Mouse (Mus musculus) forebrain, embryonic 12.5 days (tissue): Measurements from ENCODE around the gene Gps1. TPM values are rescaled to one million over a fixed set of nuclear protein-coding genes. Genes with fewer than 3 reads are reported as not detected.
"Not testable (repeated sequence)": the region's sequence is repeated elsewhere in the genome, so short reads cannot be mapped to it uniquely, and the experiment has no call there.

Source experiments
- ATAC-seq: fragments of 200-750 bp; cut with Nextera tagmentation; 2 replicates; pipeline ENCODE4 v1.8.0; 2017; ENCODE audit warnings: moderate TSS enrichment; ENCODE audit not compliant: low FRiP score
- H3K27ac ChIP-seq: fragments of 300-500 bp; sonication (generic); 2 replicates; pipeline ENCODE4 v1.5.1; 2016; ENCODE audit warnings: mild to moderate bottlenecking
- H3K27me3 ChIP-seq: fragments of 300-500 bp; sonication (generic); 2 replicates; pipeline ENCODE4 v1.6.1; 2016; ENCODE audit warnings: mild to moderate bottlenecking
- H3K36me3 ChIP-seq: fragments of 300-500 bp; sonication (generic); replicated peaks from 2 replicates; pipeline ENCODE4 v1.6.1; 2016; ENCODE audit warnings: mild to moderate bottlenecking
- H3K4me1 ChIP-seq: fragments of 300-500 bp; sonication (generic); 2 replicates; pipeline ENCODE4 v1.6.1; 2016
- H3K4me2 ChIP-seq: fragments of 300-500 bp; sonication (generic); 2 replicates; pipeline ENCODE4 v1.6.1; 2016; ENCODE audit warnings: mild to moderate bottlenecking, moderate library complexity
- H3K4me3 ChIP-seq: fragments of 300-500 bp; sonication (generic); replicated peaks from 2 replicates; pipeline ENCODE4 v1.5.1; 2016; ENCODE audit warnings: mild to moderate bottlenecking
- H3K9ac ChIP-seq: fragments of 300-500 bp; sonication (generic); 2 replicates; pipeline ENCODE4 v1.6.1; 2016; ENCODE audit warnings: mild to moderate bottlenecking
- H3K9me3 ChIP-seq: fragments of 300-500 bp; sonication (generic); 2 replicates; pipeline ENCODE4 v1.6.1; 2016
- WGBS: fragments of 180-500 bp; shearing (Covaris S2); methylation state at CpG from one replicate; pipeline ENCODE4 v1.1.7; 2016; 5-methylcytosine and 5-hydroxymethylcytosine counted together
- polyA plus RNA-seq: library from polyadenylated mRNA; unstranded; fragments of >200 nt; fragmentation: Nextera tagmentation; extraction: Ambion mirVana; gene quantifications from 2 replicates; pipeline ENCODE4 v1.2.1, GENCODE M21; 2016

Gps1 gene
- polyA plus RNA-seq, 1 experiment from 2014 or later, result 247 TPM

DNA sequence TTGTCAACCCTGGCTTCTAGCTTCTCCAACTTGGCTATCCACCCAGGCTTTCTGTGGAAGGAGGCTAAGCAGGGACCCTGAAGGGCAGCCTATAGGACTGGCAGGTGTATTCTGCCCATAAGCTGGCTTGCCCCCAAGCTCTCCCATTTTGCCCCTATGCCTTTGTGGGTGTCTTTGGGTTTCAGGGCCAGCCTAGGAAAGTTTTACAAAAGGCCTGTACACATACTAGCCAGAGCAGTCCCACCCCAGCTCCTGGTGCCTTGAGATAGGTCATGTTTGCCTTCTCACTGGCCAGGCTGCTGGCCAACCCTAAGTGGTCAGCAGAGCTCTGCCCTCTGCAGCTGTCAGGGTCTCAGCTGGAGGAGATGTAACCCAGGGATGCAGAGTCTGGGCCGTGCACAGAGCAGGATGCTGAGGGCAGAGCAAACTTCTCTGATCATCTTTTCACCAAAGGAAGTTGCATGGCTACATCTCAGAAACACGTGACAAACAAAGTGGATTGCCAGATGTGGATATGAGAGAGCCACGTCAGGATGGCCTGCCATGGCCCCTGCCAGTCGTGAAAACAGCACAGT lies 41.3 kb downstream of the Gps1 start:
- H3K27ac ChIP-seq, result peak overlapping the region; percentile 99
- peak overlapping the region; percentile 98 for H3K4me2 ChIP-seq
- H3K27me3 ChIP-seq, result no peaks in the 10 kb centered on the region
- H3K9ac ChIP-seq, result peak overlapping the region; percentile 96
- H3K4me1 ChIP-seq, result peaks cover 51% of the 10 kb centered on the region
- H3K36me3 ChIP-seq, result peaks cover 20% of the 10 kb centered on the region
- H3K9me3 ChIP-seq, result no peaks in the 10 kb centered on the region
- ATAC-seq, result no peak
- WGBS, result 48% methylated on average over 4 of the region's 4 CpGs
- peak overlapping the region; percentile 90 for H3K4me3 ChIP-seq

DNA sequence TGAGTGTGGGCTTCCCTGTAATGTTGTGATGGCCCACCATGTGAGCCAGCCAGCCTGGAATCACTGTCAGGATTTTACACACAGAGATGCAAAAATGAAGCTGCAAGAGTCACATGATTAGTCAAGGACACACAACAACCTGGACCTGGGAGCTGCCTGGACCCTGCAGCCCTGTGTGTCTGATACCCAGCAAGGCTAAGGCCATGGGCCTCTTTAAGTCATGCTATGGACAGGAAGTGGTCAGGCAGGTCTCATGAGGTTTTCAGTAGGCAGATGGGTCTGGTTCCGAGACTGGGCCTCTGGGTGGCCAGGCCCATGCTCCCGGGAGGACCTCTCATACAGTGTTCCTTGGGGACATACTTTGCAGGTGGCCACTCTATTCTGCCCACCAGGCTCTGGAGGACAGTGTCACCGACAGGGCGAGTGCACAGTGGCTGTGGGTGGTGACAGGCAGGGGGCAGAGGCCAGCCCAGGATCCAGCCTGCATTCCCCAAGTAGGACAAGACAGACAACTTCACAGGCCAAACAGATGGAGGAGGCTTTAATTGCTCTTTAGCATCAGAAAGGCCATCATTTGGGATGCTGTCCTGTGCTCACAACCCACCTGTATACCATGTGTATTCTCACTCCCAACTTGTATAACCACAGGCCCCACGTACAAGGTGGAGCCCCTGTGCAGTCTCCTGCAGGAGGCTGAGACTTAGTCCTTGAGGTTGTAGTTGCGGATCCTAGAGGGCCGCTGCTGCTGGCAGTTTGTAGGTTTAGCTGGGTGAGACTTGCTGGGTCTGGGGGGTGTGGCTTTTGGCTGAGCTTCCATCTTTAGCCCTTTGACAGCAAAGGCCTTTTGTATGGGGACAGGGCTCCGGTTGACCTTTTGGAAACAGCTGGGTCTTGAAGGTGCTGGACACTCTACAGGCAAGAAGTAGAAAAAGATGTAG lies 42.2 kb downstream of the Gps1 start:
- Histone ChIP-seq H3K9ac (0 out of 2 replicates have a peak overlapping the region, but pooled peaks have one; percentile 96), H3K4me1 (peaks cover 42% of the 10 kb centered on the region), H3K27me3 (no peaks in the 10 kb centered on the region), H3K4me2 (no peak overlapping the region; the same call in 1 of the 2 replicates), H3K36me3 (peaks cover 11% of the 10 kb centered on the region), H3K9me3 (no peaks in the 10 kb centered on the region), H3K27ac (peak overlapping the region; percentile 99), H3K4me3 (no peak overlapping the region)
- 80% methylated on average over 8 of the region's 8 CpGs for whole genome bisulfite sequencing
- ATAC-seq, result no peak

DNA sequence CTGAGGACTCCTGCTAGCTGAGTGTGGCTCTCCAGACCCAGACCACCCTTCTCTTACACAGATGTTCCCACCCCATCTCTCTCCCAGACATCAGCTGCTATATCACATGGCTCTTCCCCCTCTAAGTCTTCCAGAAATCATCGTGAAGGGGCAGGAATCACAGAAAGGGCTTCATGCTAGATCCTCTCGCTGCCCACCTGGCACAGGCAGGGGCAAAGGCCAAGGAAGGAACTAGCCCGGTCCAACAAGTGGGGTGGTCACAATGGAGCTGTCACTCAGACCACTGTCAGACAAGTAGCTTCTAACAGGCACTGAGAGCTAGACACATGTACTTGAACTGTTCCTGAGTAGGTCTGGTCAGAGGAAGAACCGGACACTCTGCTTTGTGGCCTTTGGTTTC lies 44.3 kb downstream of the Gps1 start:
- no peaks in the 10 kb centered on the region for H3K36me3 ChIP-seq
- H3K27ac ChIP-seq, result no peak overlapping the region
- 80% methylated on average over 4 of the region's 4 CpGs for WGBS
- no peaks in the 10 kb centered on the region for H3K27me3 ChIP-seq
- no peaks in the 10 kb centered on the region for H3K9me3 ChIP-seq
- no peak overlapping the region for H3K4me3 ChIP-seq
- H3K4me2 ChIP-seq, result no peak overlapping the region
- H3K4me1 ChIP-seq, result peaks cover 28% of the 10 kb centered on the region
- no peak overlapping the region for H3K9ac ChIP-seq
- ATAC-seq, result no peak

DNA sequence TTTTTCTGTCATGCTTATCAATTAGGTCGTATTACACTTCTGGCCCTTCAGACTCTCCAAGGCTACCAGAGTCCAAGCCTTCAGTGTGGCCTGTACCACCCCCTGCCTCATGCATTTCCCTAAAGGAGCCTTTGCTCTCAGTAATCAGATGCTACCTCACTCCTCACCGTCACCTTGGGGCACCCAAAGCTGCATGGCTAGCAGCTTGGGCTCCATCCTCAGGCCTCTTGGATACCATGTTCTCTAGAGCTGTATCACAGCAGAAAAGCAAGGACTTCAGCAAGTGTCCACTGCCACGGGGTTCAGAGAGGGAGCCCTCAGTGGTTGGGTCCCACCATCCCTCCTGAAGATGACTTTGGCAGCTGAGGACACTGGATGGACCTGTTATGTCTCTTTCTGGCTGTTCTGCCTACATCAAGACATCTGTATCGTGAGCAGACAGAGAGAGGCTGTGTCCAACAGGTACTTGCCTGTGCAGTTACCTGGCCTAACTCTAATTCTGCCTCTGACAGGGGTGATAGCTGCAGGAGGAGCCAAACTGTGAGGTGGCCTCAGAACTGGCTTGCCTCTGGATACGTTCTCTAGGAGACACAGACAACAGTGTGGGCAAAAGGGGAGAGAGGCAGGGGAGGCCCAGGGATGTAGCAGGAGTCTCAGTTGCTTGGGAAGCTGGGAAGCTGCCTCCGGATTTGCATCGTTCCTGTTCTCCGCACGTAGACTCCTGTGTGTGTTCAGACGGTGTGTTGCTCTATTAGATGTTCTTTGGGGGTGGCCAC lies 45.9 kb downstream of the Gps1 start:
- Histone ChIP-seq H3K4me3 (no peak overlapping the region), H3K36me3 (no peaks in the 10 kb centered on the region), H3K27ac (no peak overlapping the region), H3K9ac (no peak overlapping the region), H3K4me2 (no peak overlapping the region), H3K9me3 (no peaks in the 10 kb centered on the region), H3K27me3 (no peaks in the 10 kb centered on the region), H3K4me1 (peaks cover 41% of the 10 kb centered on the region)
- 86% methylated on average over 10 of the region's 10 CpGs for WGBS
- ATAC-seq, result no peak

DNA sequence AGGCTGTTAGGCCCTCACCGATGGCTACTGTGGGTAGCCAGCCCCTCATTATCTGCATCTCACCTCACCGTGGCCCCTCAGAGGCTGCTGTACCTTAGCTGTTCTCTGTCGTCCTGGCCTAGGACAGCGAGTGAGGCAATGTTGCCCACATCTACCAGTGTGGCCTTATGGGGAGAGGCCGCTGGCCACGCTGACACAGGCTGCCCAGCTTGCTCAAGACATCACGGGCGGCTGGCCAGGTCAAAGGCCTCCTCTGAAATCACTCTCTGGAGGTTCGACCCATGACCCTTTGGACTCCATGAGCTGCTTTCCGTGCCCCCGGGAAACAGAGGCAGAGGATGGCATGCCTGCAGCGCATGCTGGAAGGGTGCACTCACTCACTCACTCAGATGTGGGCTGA lies 46.6 kb downstream of the Gps1 start:
- WGBS, result 88% methylated on average over 12 of the region's 12 CpGs
- H3K4me3 ChIP-seq, result no peak overlapping the region
- H3K36me3 ChIP-seq, result no peaks in the 10 kb centered on the region
- H3K4me2 ChIP-seq, result no peak overlapping the region
- no peak overlapping the region for H3K9ac ChIP-seq
- no peak overlapping the region for H3K27ac ChIP-seq
- H3K9me3 ChIP-seq, result no peaks in the 10 kb centered on the region
- ATAC-seq, result no peak
- H3K4me1 ChIP-seq, result peaks cover 34% of the 10 kb centered on the region
- no peaks in the 10 kb centered on the region for H3K27me3 ChIP-seq

DNA sequence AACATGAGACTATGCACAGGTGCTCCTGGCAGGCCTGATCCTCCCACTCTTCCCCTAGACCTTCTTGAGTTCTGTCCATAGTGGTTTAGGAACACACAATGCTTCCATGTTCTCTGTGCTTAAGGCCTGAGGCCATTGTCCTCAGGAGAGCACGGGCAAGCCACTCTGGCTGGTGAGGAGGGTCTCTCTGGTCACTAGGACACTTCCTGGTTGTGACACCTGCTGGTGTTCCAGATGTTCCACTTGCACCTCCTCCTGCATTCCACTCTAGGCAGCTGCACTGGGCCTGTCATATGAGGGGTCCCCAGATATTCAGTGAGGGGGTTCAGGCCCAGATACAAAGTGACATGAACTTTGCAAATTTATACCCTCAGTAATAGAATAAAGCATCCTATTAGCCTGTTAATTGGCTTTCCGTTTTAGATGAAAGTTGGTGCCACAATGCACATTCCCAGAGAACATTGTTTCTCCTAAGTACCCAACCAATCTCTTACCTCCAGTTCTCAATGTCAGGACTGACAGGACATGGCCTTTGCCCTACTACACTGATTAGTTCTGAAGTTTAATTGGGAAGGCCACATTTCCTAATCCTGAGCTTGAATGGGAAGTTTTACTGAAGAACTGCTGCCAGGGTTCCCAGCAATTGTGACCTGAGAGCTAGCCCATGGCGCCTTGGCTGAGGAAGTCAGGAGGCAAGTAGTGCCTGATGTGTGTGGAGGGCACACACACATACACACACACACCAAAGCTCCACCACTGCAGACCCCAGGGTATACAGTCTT lies 47.8 kb downstream of the Gps1 start:
- no peak for ATAC-seq
- 60% methylated on average over 3 of the region's 3 CpGs for WGBS
- H3K27ac ChIP-seq, result no peak overlapping the region

DNA sequence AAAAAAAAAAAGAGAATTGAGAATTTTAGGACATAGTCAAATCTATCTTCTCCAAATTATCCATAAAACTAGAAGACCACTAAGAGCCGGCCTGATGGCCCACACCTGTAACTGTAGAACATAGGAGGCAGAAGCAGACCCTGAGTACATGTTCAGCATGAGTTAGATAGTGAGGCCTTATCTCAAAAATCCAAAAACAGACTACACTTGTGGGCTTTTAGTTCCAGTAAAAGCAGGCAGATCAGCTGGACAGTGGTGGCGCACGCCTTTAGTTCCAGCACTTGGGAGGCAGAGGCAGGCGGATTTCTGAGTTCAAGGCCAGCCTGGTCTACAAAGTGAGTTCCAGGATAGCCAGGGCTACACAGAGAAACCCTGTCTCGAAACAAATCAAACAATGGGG lies 48.9 kb downstream of the Gps1 start:
- H3K9ac ChIP-seq, H3K27me3 ChIP-seq, ATAC-seq, H3K4me2 ChIP-seq, H3K9me3 ChIP-seq, H3K36me3 ChIP-seq, H3K4me3 ChIP-seq: not testable (repeated sequence)
- 90% methylated on average over 5 of the region's 5 CpGs for WGBS
- H3K4me1 ChIP-seq, result peaks cover 22% of the 10 kb centered on the region
- peak overlapping the region; percentile 85 for H3K27ac ChIP-seq

More for the DNA sequence above, 47.8 kb downstream of the Gps1 start:
- Histone ChIP-seq H3K27me3 (no peaks in the 10 kb centered on the region), H3K4me3 (no peak overlapping the region), H3K9ac (no peak overlapping the region), H3K4me2 (no peak overlapping the region), H3K36me3 (no peaks in the 10 kb centered on the region), H3K4me1 (peaks cover 24% of the 10 kb centered on the region), H3K9me3 (no peaks in the 10 kb centered on the region)

DNA sequence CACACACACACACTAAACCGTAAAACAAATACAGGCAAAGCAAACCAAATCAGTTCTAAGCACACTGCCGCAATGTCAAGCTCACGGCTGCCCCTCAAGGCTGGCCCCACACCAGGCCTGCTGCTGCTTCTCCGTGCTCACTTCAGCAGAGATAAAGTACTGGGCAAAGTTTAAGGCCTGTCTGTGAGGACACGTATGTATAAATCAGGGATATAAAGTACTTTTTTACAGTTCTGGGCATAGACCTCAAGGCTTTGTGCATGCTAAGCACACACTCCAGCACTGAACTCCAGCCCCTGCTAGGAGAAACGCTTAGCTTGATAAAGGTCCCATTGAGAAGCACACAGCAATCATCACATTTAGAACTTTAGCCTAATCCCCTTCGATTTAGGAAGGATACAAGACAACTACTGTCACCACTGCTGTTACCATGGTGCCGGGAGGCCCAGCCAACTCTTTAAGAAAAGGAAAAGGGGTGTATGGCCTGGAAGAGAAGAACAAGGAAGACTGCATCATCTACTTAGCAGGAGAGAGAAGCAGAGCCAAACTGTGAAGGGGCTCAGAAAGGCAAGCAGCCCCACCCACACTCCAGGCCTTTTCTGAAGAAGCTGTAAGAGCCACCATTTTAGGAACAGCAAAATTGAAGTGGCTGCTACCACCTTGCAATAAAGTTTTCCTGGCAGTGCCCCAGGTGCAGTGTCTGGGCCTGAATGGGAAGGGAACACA lies 49.6 kb downstream of the Gps1 start:
- Histone ChIP-seq H3K36me3 (no peaks in the 10 kb centered on the region), H3K4me2 (no peak overlapping the region), H3K27ac (peak overlapping the region; percentile 85), H3K4me3 (no peak overlapping the region), H3K9ac (no peak overlapping the region; the same call in 1 of the 2 replicates), H3K27me3 (no peaks in the 10 kb centered on the region), H3K9me3 (no peaks in the 10 kb centered on the region), H3K4me1 (peaks cover 22% of the 10 kb centered on the region)
- 25% methylated on average over 8 of the region's 8 CpGs for WGBS
- peak; percentile 79 for ATAC-seq

Other genes with a start within 250 kb of the Gps1 start
- 209 and 214 TPM in 2 replicates for gene Mcrip1, start 234.5 kb upstream of the Gps1 start, polyA plus RNA-seq
- gene Ppp1r27, start 233.1 kb upstream of the Gps1 start, polyA plus RNA-seq, result not detected in 2 replicates
- gene P4hb, start 211.0 kb upstream of the Gps1 start, polyA plus RNA-seq, result 334 and 362 TPM in 2 replicates
- gene Arhgdia, start 202.6 kb upstream of the Gps1 start, polyA plus RNA-seq, result 496 and 513 TPM in 2 replicates
- gene Alyref, start 185.9 kb upstream of the Gps1 start, polyA plus RNA-seq, result 561 and 697 TPM in 2 replicates
- gene Anapc11, start 185.9 kb upstream of the Gps1 start, polyA plus RNA-seq, result 179 and 186 TPM in 2 replicates
- 0.40 TPM in 1 of 2 replicates, not detected in the other for gene Npb, start 175.8 kb upstream of the Gps1 start, polyA plus RNA-seq
- 139 and 142 TPM in 2 replicates for gene Pcyt2, start 166.3 kb upstream of the Gps1 start, polyA plus RNA-seq
- gene Sirt7, start 159.0 kb upstream of the Gps1 start, polyA plus RNA-seq, result 43.1 and 43.3 TPM in 2 replicates
- 30.9 and 32.9 TPM in 2 replicates for gene Mafg, start 150.7 kb upstream of the Gps1 start, polyA plus RNA-seq
- gene Pycr1, start 140.5 kb upstream of the Gps1 start, polyA plus RNA-seq, result 32.5 and 32.8 TPM in 2 replicates
- gene Myadml2, start 136.1 kb upstream of the Gps1 start, polyA plus RNA-seq, result not detected in 2 replicates
- gene Notum, start 123.1 kb upstream of the Gps1 start, polyA plus RNA-seq, result 0.13 and 0.49 TPM in 2 replicates
- gene Aspscr1, start 111.3 kb upstream of the Gps1 start, polyA plus RNA-seq, result 132 and 145 TPM in 2 replicates
- gene Cenpx, start 70.5 kb upstream of the Gps1 start, polyA plus RNA-seq, result 125 and 127 TPM in 2 replicates
- 73.8 and 74.7 TPM in 2 replicates for gene Lrrc45, start 70.3 kb upstream of the Gps1 start, polyA plus RNA-seq
- 48.3 and 48.5 TPM in 2 replicates for gene Rac3, start 62.8 kb upstream of the Gps1 start, polyA plus RNA-seq
- gene Dcxr, start 57.0 kb upstream of the Gps1 start, polyA plus RNA-seq, result 9.1 and 9.2 TPM in 2 replicates
- gene Cbr2, start 52.2 kb upstream of the Gps1 start, polyA plus RNA-seq, result 0.67 and 0.95 TPM in 2 replicates
- 5.2 and 6.1 TPM in 2 replicates for gene Hmga1b, start 21.5 kb upstream of the Gps1 start, polyA plus RNA-seq
- 58.1 and 63.7 TPM in 2 replicates for gene Rfng, start 65 bp upstream of the Gps1 start, polyA plus RNA-seq
- 67.9 and 69.6 TPM in 2 replicates for gene Dus1l, start 12.1 kb downstream of the Gps1 start, polyA plus RNA-seq
- gene Fasn, start 40.3 kb downstream of the Gps1 start, polyA plus RNA-seq, result 118 and 139 TPM in 2 replicates
- gene Ccdc57, start 148.6 kb downstream of the Gps1 start, polyA plus RNA-seq, result 6.7 and 8.8 TPM in 2 replicates
- gene Slc16a3, start 164.2 kb downstream of the Gps1 start, polyA plus RNA-seq, result 34.2 and 36.4 TPM in 2 replicates
- gene Csnk1d, start 207.1 kb downstream of the Gps1 start, polyA plus RNA-seq, result 150 and 165 TPM in 2 replicates